Mouse (Mus musculus): ENCODE results near the gene Enpp3.

Gene Enpp3

DNA sequence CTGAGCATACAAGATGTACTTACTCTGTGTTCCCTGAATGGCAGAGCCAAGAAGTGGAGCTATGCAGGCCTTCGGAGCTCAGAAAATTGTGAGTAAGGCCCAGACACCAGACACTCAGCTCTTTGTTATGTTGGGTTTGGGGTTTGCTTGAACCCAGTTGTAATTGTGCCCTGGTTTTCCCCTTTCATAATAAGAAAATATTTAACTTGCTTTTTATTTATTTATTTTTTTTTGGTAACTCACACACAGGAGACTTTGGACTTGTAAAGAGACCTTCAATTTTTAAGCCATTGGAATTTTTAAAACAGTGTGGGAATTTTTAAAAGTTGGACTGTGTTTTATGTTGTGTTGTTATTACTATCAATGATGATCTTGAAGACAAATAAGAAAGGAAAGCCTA lies at the start of gene Enpp3:
Gene Enpp3 (minus strand): TSS at position 148 of the 400 bp plus-strand sequence.
- DNase-seq (ENCODE audit: low read depth): no peak

DNA sequence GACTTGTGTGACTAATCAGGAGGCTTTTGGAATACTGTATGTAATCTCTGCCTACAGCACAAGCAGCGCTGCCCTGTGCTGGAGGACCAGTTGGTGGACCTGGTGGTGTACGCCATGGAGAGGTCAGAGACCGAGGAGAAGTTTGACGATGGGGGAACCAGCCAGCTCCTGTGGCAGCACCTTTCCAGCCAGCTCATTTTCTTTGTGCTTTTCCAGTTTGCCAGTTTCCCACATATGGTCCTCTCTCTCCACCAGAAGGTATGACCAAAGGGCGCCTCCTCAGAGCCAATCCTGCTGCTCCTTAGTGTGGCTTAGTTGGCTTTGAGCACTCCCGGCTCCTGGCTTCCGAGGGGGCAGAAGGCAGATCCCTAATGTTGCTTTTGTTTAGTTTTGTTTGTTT lies 45.7 kb upstream of the Enpp3 start:
- no peak for DNase-seq (ENCODE audit: low read depth)

DNA sequence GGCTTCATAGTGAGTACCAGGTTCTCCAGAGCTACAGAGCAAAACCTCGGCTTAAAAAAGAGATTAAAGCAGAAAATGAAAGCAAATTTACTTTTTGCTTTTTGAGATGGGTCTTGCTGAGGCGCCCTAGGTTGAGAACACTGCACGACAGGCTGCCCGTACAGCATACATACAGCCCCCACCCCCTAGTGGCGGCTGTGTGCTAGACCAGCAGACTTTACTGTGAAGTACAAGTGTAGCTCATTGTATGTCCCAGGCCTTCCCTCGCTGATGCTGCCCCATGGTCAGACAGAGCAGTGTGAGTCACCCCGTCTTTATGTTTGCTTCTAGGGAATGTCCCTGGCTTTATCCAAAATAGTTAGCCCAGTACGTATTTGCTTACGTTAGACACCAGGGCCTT lies 43.4 kb upstream of the Enpp3 start:
- DNase-seq (ENCODE audit: low read depth): peak; percentile 38

DNA sequence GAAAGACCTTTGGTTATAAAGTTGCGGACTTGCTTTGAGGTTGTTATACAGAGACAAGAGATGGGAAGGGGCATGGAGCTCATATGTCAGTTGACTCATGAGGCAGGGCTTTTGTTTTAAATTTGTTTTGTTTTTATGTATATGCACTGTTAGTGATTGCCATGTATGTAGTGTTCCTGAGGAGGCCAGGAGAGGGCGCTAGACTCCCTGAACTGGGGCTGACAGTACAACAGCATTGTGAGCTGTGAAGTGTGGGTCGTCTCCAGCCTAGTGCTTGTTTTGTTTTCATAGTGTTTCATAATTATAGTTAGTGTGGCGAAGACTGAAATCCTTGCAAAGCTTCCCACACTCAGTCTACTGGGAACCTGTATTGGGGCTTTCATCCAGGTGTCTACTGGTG lies 31.0 kb upstream of the Enpp3 start:
- peak; percentile 36 for DNase-seq (ENCODE audit: low read depth)

DNA sequence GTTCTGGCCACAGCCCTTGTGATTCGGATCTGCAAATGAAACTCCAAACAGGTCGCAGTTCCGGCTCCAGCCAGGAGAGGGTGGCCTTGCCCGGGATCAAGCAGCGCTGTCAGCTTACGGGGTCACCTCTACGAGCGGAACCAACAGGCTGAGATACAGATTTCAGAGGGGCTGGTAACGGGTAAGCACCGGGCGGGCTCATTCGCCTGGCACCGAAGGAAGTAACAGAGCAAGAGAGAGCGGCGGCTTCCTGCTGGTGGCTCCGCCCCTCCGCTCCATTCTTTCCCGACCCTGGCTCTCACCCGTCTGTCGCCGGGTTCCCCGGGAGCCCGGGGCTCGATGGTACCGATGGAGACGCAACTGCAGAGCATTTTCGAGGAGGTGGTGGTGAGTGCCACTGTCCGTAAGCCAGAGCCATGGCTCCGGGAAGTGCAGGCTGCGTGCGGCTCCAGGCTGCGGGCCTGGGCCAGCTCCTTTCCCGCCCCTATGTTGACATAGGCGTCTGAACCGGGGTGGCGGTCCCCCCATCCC lies 27.2 kb upstream of the Enpp3 start, which contains the start of gene Med23:
Gene Med23 (plus strand): TSS at position 227 of the 531 bp plus-strand sequence.
- DNase-seq (ENCODE audit: low read depth): peak; percentile 97

DNA sequence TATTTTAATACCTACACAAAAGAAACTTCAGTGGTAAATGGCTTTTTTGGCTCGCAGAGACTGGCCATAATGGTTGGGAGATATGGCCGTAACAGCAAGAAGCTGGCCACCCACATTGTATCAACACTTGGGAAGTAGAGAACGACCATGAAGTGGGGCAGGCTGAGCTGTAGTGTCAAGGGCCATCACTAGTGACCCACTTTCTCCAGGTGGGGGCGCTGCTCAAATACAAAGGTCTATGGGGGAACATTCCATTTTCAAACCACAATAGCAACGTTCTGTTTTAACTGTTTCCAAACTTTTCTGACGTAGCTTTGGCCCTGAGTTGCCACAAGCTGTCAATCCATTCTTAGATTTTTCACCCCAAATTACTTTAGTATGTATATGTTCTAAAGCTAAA lies 21.8 kb upstream of the Enpp3 start:
- peak; percentile 38 for DNase-seq (ENCODE audit: low read depth)

DNA sequence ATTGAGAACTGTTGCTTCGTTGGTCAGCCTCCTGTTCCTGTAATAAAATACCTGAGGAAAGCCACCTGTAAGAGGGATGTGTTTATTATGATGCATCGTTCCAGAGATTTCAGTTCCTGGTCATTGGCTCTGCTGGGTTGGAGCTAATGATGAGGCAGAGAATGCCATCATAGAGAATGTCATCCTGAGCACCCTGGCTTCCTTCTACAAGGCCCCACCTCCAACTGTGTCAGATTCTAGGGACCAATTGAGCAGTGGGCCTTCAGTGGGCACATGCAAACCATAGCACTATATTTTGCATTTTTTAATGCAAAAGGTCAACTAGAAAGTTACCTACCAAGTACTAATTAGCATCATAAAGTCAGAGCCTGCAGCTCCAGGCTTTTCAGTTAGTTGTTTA lies 20.5 kb upstream of the Enpp3 start:
- no peak for DNase-seq (ENCODE audit: low read depth)

DNA sequence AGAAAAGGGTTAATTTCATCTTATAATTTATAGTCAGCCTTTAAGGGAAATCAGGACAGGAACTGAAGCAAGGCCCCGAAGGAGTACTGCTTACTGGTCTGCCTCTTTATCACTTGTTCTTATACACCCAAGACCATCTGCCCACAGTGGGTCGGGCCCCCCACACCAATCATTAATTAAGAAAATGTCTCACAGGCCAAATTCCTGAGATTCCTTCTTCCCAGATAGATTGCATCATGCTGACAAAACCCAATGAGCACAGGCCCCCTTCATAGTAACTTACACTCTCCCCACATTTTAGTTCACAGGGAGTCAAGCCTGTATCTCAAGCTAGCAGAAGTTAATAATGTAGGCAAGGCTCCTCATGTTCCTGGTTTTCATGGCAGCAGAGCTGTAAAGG lies 625 bp downstream of the Enpp3 start:
- no peak for DNase-seq (ENCODE audit: low read depth)

DNA sequence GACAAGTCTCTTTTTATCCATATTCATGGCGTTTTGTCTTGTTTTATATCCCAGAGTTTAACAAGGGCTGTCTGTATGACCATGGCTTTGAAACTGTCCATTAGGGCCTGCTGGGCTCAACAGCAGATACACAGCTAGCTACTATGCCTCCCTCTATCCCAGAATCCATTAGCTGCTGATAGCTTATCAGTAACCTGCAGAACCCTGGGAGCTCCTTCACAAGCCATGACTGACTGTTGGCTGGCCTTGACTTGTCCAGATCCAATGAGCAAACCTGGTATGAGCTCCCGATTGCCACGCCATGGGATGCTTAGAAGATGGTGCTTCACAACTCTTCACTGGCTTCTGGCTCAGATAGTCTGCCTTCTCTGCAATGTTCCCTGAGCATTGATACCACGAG lies 1.8 kb downstream of the Enpp3 start:
- DNase-seq (ENCODE audit: low read depth): no peak

DNA sequence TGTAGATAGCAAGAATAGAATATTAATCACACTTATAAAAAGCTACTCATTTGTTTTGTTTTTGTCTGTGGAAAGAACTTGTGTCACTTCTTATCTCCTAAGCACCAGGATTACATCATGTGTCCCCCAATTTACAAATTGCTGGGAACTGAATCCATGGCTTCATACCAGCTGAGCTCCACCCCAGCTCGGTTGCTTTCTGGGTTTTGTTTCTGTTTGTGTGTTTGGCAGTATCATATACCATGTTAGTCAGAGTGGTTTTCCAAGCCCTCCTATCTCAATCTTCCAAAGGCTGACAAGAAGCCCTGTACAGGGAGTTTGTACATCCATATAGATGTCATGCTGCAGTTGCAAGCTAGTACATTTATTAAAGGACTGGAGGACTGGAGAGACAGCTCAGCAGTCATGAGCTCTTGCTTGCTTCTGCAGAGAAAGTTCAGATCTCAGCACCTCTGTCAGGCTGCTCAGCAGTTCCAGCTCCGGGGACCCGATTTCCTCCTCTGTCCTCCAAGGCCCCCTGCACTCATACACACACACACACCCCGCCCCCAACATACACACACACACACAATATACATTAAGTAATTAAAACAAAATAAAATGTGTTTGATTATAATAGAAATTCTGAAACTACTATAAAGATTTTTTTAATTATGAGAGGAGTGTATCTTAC lies 6.1 kb downstream of the Enpp3 start:
- DNase-seq (ENCODE audit: low read depth): no peak

DNA sequence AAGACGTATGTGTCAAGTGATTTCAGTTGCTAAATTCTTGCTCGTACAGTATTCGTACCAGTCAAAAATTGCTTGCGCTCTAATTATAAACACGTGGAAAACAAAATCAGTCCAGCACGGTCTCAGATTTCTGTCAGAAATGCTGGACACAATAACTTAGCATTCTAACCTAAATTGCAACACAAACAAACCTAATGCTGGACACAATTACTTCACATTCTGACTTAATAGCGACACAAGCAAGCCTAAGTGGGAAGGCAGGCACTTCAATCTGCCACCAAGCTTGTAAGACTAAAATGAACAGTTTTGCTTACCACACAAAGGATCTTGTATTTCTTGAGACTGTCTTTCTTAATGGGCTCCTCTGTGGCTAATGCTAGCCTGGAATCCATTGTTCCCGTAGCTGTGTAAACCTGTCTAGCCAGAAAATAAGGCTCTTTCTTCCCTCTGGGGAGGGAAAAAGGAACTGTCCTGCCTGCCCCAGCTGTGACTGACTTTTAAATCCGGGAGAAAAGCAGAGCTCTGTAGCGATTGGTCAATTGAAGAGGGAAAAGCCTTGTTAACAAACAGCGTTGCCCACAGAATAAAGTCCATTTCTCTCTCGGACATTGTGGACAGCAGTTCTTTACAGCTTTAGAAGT lies 6.8 kb downstream of the Enpp3 start:
- DNase-seq (ENCODE audit: low read depth): no peak

DNA sequence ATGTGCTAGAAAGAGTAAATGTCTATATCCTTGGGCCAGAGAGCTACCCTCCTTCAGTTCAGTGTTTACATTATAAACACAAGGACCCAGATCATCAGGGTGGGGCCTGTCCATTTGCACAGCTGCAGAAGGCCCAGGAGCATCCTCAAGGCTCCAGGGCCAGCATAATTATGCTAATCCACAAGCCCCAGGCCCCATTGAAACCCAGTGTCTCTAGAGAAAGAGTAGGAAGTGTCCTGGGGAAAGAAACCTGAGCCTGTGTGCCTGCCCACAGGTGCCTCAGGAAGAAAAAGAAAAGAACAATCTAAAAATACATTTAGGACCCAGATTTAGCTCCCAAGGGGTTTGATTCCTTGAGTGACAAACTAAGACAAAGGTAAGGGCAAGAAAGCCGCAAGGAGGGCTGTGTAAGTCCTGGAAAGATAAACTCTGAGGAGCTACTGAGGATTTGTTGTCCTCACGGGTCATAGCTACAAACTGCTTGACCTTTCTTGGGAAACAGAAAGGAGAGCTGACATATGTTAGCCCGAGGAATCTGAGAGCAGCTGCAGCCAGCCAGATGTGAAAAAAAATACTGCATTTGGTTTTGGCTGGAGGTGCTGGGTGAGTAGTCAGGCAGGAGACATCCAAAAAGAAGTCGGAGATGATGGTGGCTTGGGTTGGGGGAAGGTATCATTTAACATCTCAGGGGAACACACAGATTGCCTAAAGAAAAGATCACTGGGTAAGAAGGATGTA lies 7.8 kb downstream of the Enpp3 start:
- no peak for DNase-seq (ENCODE audit: low read depth)

DNA sequence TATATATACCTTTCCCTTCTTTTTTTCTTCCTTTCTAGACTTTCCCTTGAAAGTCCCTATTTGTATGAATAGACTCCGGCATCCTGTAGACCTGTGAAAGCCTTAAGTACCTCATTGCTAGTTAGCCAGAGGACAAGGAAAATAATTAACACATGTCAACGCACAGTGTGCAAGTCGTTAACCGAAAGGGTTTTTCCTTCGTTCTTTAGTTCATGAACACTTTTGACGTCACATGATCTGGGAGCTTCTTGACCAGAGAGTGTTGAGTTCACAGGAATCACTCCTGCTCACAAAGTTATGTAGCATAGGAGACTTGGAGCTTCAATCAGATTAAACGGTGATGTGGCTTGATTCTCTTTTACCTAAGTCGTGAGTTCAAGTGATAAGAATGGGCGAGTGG lies 10.3 kb downstream of the Enpp3 start:
- DNase-seq (ENCODE audit: low read depth): no peak

DNA sequence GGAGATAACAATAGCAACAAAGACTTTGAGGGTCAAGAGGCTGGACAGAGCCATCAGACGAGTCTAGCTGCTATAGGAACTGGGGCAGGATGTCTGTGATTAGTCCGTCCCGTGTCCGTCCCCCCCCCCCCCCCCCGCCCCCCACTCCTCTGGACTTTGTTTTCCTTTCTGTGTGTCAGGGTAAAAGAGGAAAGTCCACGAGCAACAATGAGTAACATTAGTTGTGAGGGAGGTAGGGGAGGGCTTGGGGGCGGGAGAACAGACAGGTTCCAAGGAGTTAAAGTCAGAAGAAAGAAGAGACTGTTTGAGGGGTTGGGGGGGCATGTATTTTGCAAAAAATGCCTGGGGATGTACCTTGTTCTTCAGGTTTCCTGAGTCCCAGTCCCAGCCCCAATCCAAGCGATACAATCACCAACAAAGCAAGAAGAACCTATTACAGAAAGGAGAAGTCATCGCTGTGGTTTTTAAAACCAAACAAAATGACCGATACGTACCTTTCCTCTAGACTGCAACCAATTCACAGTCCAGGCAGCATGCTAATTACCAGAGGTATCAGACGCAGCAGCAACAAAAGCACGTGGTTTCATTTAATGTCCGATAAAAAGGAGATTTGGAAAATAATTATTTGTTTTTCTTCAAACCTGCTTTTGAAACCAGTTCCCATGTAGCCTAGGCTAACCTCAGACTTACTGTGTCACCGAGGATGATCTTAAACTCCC lies 11.1 kb downstream of the Enpp3 start:
- no peak for DNase-seq (ENCODE audit: low read depth)

DNA sequence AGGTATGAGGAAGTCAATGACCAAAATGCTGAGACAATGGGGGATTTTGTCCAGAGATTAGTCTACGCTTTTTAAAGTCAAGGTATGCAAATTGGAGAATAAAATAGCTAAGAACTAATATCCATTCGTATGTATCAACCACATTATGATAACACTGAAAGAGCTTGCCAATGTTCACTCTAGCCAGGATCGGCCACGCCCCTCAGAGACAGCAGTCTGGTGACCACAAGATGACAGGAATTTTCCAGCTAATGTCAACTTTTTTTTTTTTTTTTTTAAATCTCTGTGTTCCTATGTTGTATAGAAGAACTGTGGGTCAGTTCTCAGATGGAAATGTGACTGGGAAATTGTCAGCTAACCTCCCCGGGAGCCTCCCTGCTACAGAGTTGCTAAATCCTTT lies 12.2 kb downstream of the Enpp3 start:
- no peak for DNase-seq (ENCODE audit: low read depth)

DNA sequence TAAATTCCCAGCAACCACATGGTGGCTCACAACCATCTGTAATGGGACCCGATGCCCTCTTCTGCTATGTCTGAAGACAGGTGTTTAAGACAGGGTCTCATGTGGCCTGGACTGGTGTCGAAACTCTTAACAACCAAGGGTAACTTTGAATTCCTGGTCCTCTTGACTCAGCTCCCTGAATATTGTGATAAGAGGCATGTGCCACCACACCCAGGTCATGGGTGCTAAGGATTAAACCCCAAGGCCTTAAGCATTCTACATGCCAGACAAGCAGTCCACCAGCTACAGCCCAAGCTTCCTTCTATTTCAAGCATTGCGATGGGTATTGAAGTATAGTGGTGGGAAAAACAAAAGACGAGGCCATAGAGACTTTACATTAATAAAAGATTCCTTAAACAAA lies 14.5 kb downstream of the Enpp3 start:
- DNase-seq (ENCODE audit: low read depth): no peak

DNA sequence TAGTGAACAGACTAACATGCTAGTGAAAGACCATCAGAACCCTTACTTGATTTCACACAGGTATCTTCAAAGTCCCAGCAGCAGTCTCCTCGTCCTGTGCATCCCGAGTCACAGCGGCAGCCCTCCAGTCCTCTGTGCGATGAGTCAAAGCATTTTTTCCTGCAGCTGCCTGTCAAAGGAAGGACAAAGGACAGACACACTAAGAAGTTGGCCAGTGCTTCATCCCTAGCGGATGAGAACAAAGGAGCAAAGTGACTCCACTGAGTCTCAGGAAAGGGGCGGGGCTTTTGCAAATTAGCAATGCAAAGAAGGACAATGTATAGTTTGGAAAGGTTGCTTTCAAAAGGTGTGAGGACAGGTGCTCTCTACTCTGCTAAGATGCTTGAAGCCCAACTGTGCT lies 16.5 kb downstream of the Enpp3 start:
- DNase-seq (ENCODE audit: low read depth): no peak

DNA sequence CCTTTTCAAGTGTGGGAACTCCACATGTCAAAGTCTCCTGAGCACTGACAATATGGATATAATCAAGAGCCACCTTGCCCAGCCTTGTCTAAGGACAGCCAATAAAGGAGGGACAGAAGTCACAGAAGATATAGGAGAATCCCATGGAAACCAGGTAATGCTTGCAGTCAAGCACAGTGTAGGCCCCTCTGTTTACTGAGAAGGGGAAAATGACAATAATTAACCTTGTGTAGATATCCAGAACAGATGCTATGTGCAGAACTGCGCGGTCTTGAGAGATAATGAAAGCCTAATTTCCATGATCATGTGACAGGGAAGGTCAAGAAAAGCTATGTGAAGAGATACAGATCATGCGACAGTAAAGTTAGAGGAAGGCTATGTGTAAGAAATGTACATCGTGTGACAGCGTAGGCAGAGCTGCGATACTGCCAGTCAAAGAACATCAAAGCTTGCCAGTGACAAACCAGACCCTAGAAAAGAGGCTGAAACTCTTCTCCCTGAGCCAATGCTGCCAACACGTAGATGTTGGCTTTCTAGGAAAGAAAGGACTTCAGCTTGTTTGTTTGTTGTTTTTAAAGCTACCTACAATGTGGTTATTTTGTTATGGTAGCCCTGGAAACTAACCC lies 17.1 kb downstream of the Enpp3 start:
- no peak for DNase-seq (ENCODE audit: low read depth)

DNA sequence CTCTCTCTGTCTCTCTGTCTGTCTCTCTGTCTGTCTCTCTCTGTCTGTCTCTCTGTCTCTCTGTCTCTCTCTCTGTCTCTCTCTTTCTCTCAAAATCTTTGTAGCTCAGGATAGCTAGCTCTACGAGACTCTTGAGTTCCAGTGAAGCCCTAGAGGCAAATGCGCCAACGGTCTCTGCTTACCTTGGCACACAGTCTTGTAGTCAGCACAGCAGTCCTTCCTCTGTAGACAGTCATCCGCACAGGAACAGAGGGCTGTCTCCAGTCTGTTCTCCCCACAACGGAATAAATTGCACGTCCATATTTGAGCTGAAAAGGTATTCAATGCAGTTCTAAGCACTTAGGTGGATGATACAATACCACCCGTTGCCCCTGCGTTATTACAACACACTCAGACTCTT lies 18.0 kb downstream of the Enpp3 start:
- DNase-seq (ENCODE audit: low read depth): no peak

DNA sequence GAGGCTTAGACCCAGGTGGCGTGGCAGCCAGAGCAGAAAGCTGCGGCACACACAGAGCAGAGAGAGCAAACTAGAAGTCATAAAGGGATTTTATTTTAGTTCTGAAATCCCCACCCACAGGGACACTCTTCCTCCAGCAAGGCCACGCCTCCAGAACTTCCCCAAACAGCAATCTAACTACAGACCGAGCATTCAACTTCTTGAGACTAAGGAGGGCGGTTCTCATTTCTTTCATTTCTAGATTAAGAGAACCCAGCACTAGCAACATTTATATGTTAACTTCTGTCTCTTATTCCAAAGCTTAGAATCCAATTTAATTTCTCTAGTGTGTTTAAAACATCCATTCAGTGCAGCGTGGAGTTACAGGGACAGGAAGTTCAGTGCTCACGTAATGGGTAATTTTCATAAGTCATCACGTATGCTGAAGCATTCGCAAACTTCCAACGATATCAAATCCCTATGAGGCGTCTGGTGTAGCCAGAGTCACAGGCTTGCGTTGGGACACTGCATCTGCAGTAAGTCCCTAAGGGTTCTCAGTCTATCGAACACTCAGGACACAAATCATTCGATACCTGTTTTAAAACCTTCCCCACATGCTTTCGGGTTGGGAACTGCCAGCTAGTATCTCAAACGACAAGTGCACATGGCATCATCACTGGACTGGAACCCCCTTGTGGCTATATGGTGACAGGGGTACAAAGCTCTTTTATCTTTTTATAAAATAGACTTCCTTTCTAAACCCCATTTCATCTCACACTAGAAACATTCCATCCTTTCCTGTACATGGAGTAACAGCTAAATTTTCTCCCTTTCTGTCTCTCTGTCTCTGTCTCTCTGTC lies 18.7 kb downstream of the Enpp3 start:
- peak; percentile 86 for DNase-seq (ENCODE audit: low read depth)

DNA sequence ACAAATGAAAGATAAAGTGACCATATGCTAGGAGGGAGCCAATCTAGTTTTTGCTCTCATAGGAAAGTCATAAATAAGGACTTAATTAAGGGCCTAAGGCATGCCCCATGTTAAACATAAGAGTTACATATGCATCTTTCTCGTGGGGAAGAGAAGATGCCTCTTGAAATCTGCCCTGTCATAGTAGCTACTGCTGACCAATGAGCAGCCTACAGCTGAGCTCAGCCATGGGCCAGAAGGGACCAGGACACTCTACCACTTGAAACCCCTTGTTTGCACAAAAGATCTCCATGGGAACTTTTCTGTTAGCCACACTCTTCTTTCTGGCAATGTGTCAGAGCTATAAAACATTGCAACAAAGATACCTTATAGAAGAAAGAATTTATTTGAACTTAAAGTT lies 19.4 kb downstream of the Enpp3 start:
- no peak for DNase-seq (ENCODE audit: low read depth)
